Mouse (Mus musculus): ENCODE measurements around the gene Hyls1. TPM values are rescaled to one million over a fixed set of nuclear protein-coding genes. Genes with fewer than 3 reads are reported as not detected.

Gene Hyls1
- polyA plus RNA-seq, 1 experiment, result 0.71 TPM

DNA sequence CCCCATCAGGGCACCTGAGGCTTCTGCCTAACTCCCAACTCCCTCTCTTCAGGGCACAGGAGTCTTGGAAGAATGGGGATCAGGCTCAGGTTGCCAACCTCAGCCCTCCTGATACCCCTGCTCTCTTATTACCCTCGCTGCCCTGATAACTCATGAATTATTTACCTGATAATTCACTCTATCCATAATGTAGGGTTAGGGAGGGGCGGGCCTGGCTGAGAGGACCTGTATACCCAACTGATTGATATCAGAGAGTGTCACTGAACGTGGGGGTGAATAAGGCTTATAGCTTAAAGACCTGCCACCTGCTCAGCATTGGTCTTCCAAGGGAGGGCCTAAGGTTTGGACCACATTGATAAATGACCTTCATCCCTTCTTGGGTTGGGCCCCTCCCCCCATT lies 52.0 kb downstream of the Hyls1 start, which contains the start of gene Gm1113:
Gene Gm1113 (minus strand): TSS at position 101 of the 400 bp plus-strand sequence.
- Histone ChIP-seq H3K4me3 (replicated peaks) (no peak within 1 kb of the TSS), H3K27me3 (ENCODE audit: control insufficient read depth) (no peaks in the 10 kb centered on the region), H3K4me1 (ENCODE audit: control insufficient read depth) (no peaks in the 10 kb centered on the region), H3K36me3 (ENCODE audit: control insufficient read depth) (no peaks in the 10 kb centered on the region), H3K9me3 (ENCODE audit: control insufficient read depth, low read length) (no peaks in the 10 kb centered on the region)
- no peak for TF ChIP-seq GATA1 (IDR thresholded peaks at IDR 0.05; ENCODE audit: low read length)
- TF ChIP-seq TAL1 (IDR thresholded peaks at IDR 0.05; ENCODE audit: low read length), result no peak

- Histone ChIP-seq H3K36me3 (ENCODE audit: control insufficient read depth) (no peaks in the 10 kb centered on the region), H3K9me3 (ENCODE audit: control insufficient read depth, low read length) (no peaks in the 10 kb centered on the region), H3K4me3 (replicated peaks) (no peak overlapping the region), H3K27me3 (ENCODE audit: control insufficient read depth) (no peaks in the 10 kb centered on the region), H3K4me1 (ENCODE audit: control insufficient read depth) (no peaks in the 10 kb centered on the region)
- TF ChIP-seq TAL1 (IDR thresholded peaks at IDR 0.05; ENCODE audit: low read length) (no peak), GATA1 (IDR thresholded peaks at IDR 0.05; ENCODE audit: low read length) (no peak)
Measured at GRCm38 (mm10) chr9:35516711-35517110, 53.5 kb downstream of the Hyls1 start.

GRCm38 (mm10) chr9:35516182-35516581 lies 54.0 kb downstream of the Hyls1 start:
- H3K27me3 ChIP-seq (ENCODE audit: control insufficient read depth), result no peaks in the 10 kb centered on the region
- no peak for TF ChIP-seq TAL1 (IDR thresholded peaks at IDR 0.05; ENCODE audit: low read length)
- TF ChIP-seq GATA1 (IDR thresholded peaks at IDR 0.05; ENCODE audit: low read length), result no peak
- H3K4me1 ChIP-seq (ENCODE audit: control insufficient read depth), result no peaks in the 10 kb centered on the region
- no peaks in the 10 kb centered on the region for H3K9me3 ChIP-seq (ENCODE audit: control insufficient read depth, low read length)
- H3K4me3 ChIP-seq (replicated peaks), result no peak overlapping the region
- H3K36me3 ChIP-seq (ENCODE audit: control insufficient read depth), result no peaks in the 10 kb centered on the region

- TF ChIP-seq TAL1 (IDR thresholded peaks at IDR 0.05; ENCODE audit: low read length) (no peak), GATA1 (IDR thresholded peaks at IDR 0.05; ENCODE audit: low read length) (no peak)
- H3K9me3 ChIP-seq (ENCODE audit: control insufficient read depth, low read length), result no peaks in the 10 kb centered on the region
- H3K4me1 ChIP-seq (ENCODE audit: control insufficient read depth), result no peaks in the 10 kb centered on the region
- no peaks in the 10 kb centered on the region for H3K27me3 ChIP-seq (ENCODE audit: control insufficient read depth)
- H3K4me3 ChIP-seq (replicated peaks), result no peak overlapping the region
- H3K36me3 ChIP-seq (ENCODE audit: control insufficient read depth), result no peaks in the 10 kb centered on the region
Measured at GRCm38 (mm10) chr9:35513900-35514299, 56.3 kb downstream of the Hyls1 start.

Other genes starting within 250 kb of the Hyls1 start
- not detected in 2 replicates for gene Cdon, start 149.3 kb downstream of the Hyls1 start, polyA plus RNA-seq (2012)
- not detected in 2 replicates for gene Gm1113, start 52.1 kb downstream of the Hyls1 start, polyA plus RNA-seq (2012)
- not detected in 2 replicates for gene Ddx25, start 11.9 kb downstream of the Hyls1 start, polyA plus RNA-seq (2012)
- 0.04 and 0.07 TPM in 2 replicates for gene Pus3, start 11.8 kb downstream of the Hyls1 start, polyA plus RNA-seq (2012)
- gene Pate2, start 114 bp downstream of the Hyls1 start, polyA plus RNA-seq (2012), result 0.09 TPM in 1 of 2 replicates, not detected in the other
- gene Pate4, start 41.5 kb upstream of the Hyls1 start, polyA plus RNA-seq (2012), result not detected in 2 replicates
- gene Pate3, start 77.8 kb upstream of the Hyls1 start, polyA plus RNA-seq (2012), result not detected in 2 replicates
- not detected in 2 replicates for gene Pate1, start 117.0 kb upstream of the Hyls1 start, polyA plus RNA-seq (2012)
- not detected in 2 replicates for gene Gm17677, start 170.7 kb upstream of the Hyls1 start, polyA plus RNA-seq (2012)
- not detected in 2 replicates for gene Gm17727, start 207.7 kb upstream of the Hyls1 start, polyA plus RNA-seq (2012)
- gene Gm27235, start 219.7 kb upstream of the Hyls1 start, polyA plus RNA-seq (2012), result not detected in 2 replicates
- not detected in 2 replicates for gene D730048I06Rik, start 219.7 kb upstream of the Hyls1 start, polyA plus RNA-seq (2012)